Mouse (Mus musculus) limb, embryonic 11.5 days (tissue): ENCODE data around the gene Bsg. TPM values are rescaled to one million over a fixed set of nuclear protein-coding genes. Genes with fewer than 3 reads are reported as not detected.
A peak's percentile ranks its signal among the peaks of the same experiment; 100 is the strongest.

Source experiments
- ATAC-seq: fragments of 200-750 bp; cut with Nextera tagmentation; 2 replicates; pipeline ENCODE4 v1.8.0; 2017; ENCODE audit warnings: low read depth; ENCODE audit not compliant: insufficient number of reproducible peaks, low FRiP score, low TSS enrichment
- DNase-seq: peaks from one replicate; pipeline ENCODE4 v3.0.0-alpha.2; 2015; ENCODE audit warnings: low spot score
- H3K27ac ChIP-seq: fragments of 300-500 bp; sonication (generic); replicated peaks from 2 replicates; pipeline ENCODE4 v1.5.1; 2014; ENCODE audit warnings: low read depth, mild to moderate bottlenecking, low read length
- H3K27me3 ChIP-seq: fragments of 300-500 bp; sonication (generic); 2 replicates; pipeline ENCODE4 v1.6.1; 2014; ENCODE audit warnings: mild to moderate bottlenecking, low read length, mixed read lengths; ENCODE audit not compliant: control insufficient read depth, insufficient read depth
- H3K36me3 ChIP-seq: fragments of 300-500 bp; sonication (generic); 2 replicates; pipeline ENCODE4 v1.6.1; 2014; ENCODE audit warnings: mild to moderate bottlenecking, low read length, moderate library complexity, mixed read lengths; ENCODE audit not compliant: control insufficient read depth, insufficient read depth
- H3K4me1 ChIP-seq: fragments of 300-500 bp; sonication (generic); 2 replicates; pipeline ENCODE4 v1.6.1; 2014; ENCODE audit warnings: low read length, mixed read lengths; ENCODE audit not compliant: control insufficient read depth, insufficient read depth
- H3K4me2 ChIP-seq: fragments of 300-500 bp; sonication (generic); 2 replicates; pipeline ENCODE4 v1.6.1; 2014; ENCODE audit warnings: low read depth, mild to moderate bottlenecking, moderate library complexity; ENCODE audit not compliant: severe bottlenecking
- H3K4me3 ChIP-seq: fragments of 300-500 bp; sonication (generic); 2 replicates; pipeline ENCODE4 v1.5.1; 2014; ENCODE audit warnings: low read depth, low read length
- H3K9ac ChIP-seq: fragments of 300-500 bp; sonication (generic); 2 replicates; pipeline ENCODE4 v1.6.1; 2014; ENCODE audit warnings: mild to moderate bottlenecking, low read length
- H3K9me3 ChIP-seq: fragments of 300-500 bp; sonication (generic); 2 replicates; pipeline ENCODE4 v1.6.1; 2016; ENCODE audit warnings: low read length; ENCODE audit not compliant: control insufficient read depth
- WGBS: fragments of 180-500 bp; shearing (Covaris S2); extraction: QIAGEN DNeasy Blood & Tissue Kit; methylation state at CpG from one replicate; pipeline ENCODE4 v1.1.7; 2014; 5-methylcytosine and 5-hydroxymethylcytosine counted together
- polyA plus RNA-seq: library from polyadenylated mRNA; unstranded; fragments of >200 nt; fragmentation: Nextera tagmentation; extraction: Ambion mirVana; gene quantifications from 2 replicates; pipeline ENCODE4 v1.2.1, GENCODE M21; 2014

Bsg gene
- polyA plus RNA-seq, 1 experiment from 2014 or later: 674 TPM

GRCm38 (mm10) chr10:79723692-79724091 lies 19.4 kb downstream of the Bsg start:
- Histone ChIP-seq H3K9me3 (no peaks in the 10 kb centered on the region), H3K9ac (no peak overlapping the region), H3K4me2 (no peak overlapping the region), H3K4me1 (no peaks in the 10 kb centered on the region), H3K27ac (no peak overlapping the region), H3K4me3 (no peak overlapping the region), H3K36me3 (no peaks in the 10 kb centered on the region), H3K27me3 (peaks cover 2% of the 10 kb centered on the region; the same call in 1 of the 2 replicates)
- DNase-seq (no peak), ATAC-seq (no peak)
- WGBS: 78% methylated on average over 7 of the region's 7 CpGs

GRCm38 (mm10) chr10:79726090-79726489 lies 21.8 kb downstream of the Bsg start:
- Histone ChIP-seq H3K27me3 (no peaks in the 10 kb centered on the region), H3K4me1 (no peaks in the 10 kb centered on the region), H3K4me2 (no peak overlapping the region), H3K9me3 (no peaks in the 10 kb centered on the region), H3K4me3 (no peak overlapping the region; the same call in 1 of the 2 replicates), H3K27ac (no peak overlapping the region), H3K36me3 (no peaks in the 10 kb centered on the region), H3K9ac (no peak overlapping the region)
- peak; percentile 54 for DNase-seq
- no peak for ATAC-seq
- WGBS: 41% methylated on average over 11 of the region's 11 CpGs

GRCm38 (mm10) chr10:79728323-79729249 lies 24.3 kb downstream of the Bsg start:
- H3K4me2 ChIP-seq: no peak overlapping the region
- no peaks in the 10 kb centered on the region for H3K27me3 ChIP-seq
- H3K4me3 ChIP-seq: no peak overlapping the region
- no peak overlapping the region for H3K9ac ChIP-seq
- H3K27ac ChIP-seq: no peak overlapping the region
- H3K4me1 ChIP-seq: no peaks in the 10 kb centered on the region
- H3K36me3 ChIP-seq: no peaks in the 10 kb centered on the region
- WGBS: 75% methylated on average over 28 of the region's 28 CpGs
- H3K9me3 ChIP-seq: no peaks in the 10 kb centered on the region
- DNase-seq: no peak
- no peak for ATAC-seq

GRCm38 (mm10) chr10:79729357-79729965 lies 25.2 kb downstream of the Bsg start:
- ATAC-seq (no peak), DNase-seq (no peak)
- H3K4me2 ChIP-seq: no peak overlapping the region
- H3K9ac ChIP-seq: no peak overlapping the region
- H3K9me3 ChIP-seq: no peaks in the 10 kb centered on the region
- H3K27ac ChIP-seq: no peak overlapping the region
- H3K36me3 ChIP-seq: no peaks in the 10 kb centered on the region
- no peak overlapping the region for H3K4me3 ChIP-seq
- H3K27me3 ChIP-seq: no peaks in the 10 kb centered on the region
- WGBS: 86% methylated on average over 13 of the region's 13 CpGs
- H3K4me1 ChIP-seq: no peaks in the 10 kb centered on the region

- Histone ChIP-seq H3K27ac (no peak overlapping the region), H3K27me3 (peaks cover 13% of the 10 kb centered on the region), H3K36me3 (peaks cover 20% of the 10 kb centered on the region), H3K9ac (no peak overlapping the region), H3K4me2 (no peak overlapping the region), H3K9me3 (peaks cover under 1% of the 10 kb centered on the region; the same call in 1 of the 2 replicates), H3K4me3 (no peak overlapping the region), H3K4me1 (no peaks in the 10 kb centered on the region)
- DNase-seq (no peak), ATAC-seq (no peak)
- 96% methylated on average over 1 of the region's 1 CpGs for WGBS
Observed at GRCm38 (mm10) chr10:79732500-79732899, 28.2 kb downstream of the Bsg start.

GRCm38 (mm10) chr10:79733847-79734246 lies 29.6 kb downstream of the Bsg start:
- no peak for ATAC-seq
- Histone ChIP-seq H3K27ac (no peak overlapping the region), H3K9me3 (peaks cover 14% of the 10 kb centered on the region), H3K4me2 (no peak overlapping the region), H3K36me3 (peaks cover 33% of the 10 kb centered on the region), H3K4me1 (no peaks in the 10 kb centered on the region), H3K4me3 (no peak overlapping the region), H3K9ac (no peak overlapping the region), H3K27me3 (peaks cover 13% of the 10 kb centered on the region)
- DNase-seq: no peak
- 93% methylated on average over 15 of the region's 15 CpGs for WGBS

- Histone ChIP-seq H3K9ac (no peak overlapping the region), H3K4me1 (no peaks in the 10 kb centered on the region), H3K4me3 (no peak overlapping the region), H3K9me3 (peaks cover 28% of the 10 kb centered on the region), H3K36me3 (peaks cover 49% of the 10 kb centered on the region), H3K27ac (no peak overlapping the region), H3K27me3 (peaks cover 13% of the 10 kb centered on the region), H3K4me2 (0 out of 2 replicates have a peak overlapping the region, but pooled peaks have one; percentile 12)
- 19% methylated on average over 40 of the region's 52 CpGs for WGBS
- no peak for ATAC-seq
- DNase-seq: no peak
Observed at GRCm38 (mm10) chr10:79735361-79735760, 31.1 kb downstream of the Bsg start.

GRCm38 (mm10) chr10:79736706-79737105 lies 32.4 kb downstream of the Bsg start:
- H3K27me3 ChIP-seq: peaks cover 13% of the 10 kb centered on the region
- no peak overlapping the region for H3K4me3 ChIP-seq
- no peak overlapping the region for H3K9ac ChIP-seq
- H3K9me3 ChIP-seq: peaks cover 33% of the 10 kb centered on the region
- WGBS: 87% methylated on average over 14 of the region's 14 CpGs
- DNase-seq: no peak
- H3K36me3 ChIP-seq: peaks cover 56% of the 10 kb centered on the region
- no peaks in the 10 kb centered on the region for H3K4me1 ChIP-seq
- no peak overlapping the region for H3K27ac ChIP-seq
- ATAC-seq: no peak
- no peak overlapping the region for H3K4me2 ChIP-seq
